Mouse (Mus musculus) brain, embryonic 14.5 days (tissue): ENCODE measurements around the gene Zbtb3. TPM values are rescaled to one million over a fixed set of nuclear protein-coding genes. Genes with fewer than 3 reads are reported as not detected.
A peak's percentile ranks its signal among the peaks of the same experiment; 100 is the strongest.

Experiments used
- DNase-seq: peaks from one replicate; pipeline ENCODE4 v3.0.0-alpha.2; 2011; ENCODE audit warnings: low read depth
- CTCF ChIP-seq: fragments of 200-500 bp; IDR thresholded peaks from 2 replicates; pipeline ENCODE4 v1.5.1; 2012; ENCODE audit warnings: inconsistent platforms, mild to moderate bottlenecking, moderate library complexity, borderline replicate concordance; ENCODE audit not compliant: insufficient read depth, insufficient read length; ENCODE audit errors: extremely low read depth
- POLR2A ChIP-seq: fragments of 200-500 bp; IDR thresholded peaks from 2 replicates; pipeline ENCODE4 v1.6.1; 2012; ENCODE audit warnings: mild to moderate bottlenecking, inconsistent platforms, borderline replicate concordance; ENCODE audit not compliant: poor library complexity, insufficient read depth, insufficient read length, severe bottlenecking; ENCODE audit errors: extremely low read depth
- polyA plus RNA-seq: library from polyadenylated mRNA; depleted of rRNA; stranded (reverse); fragments of >200 nt; gene quantifications from 2 replicates; pipeline ENCODE4 v1.2.3, GENCODE M21; 2012; rRNA removed

Gene Zbtb3
- 5.9 and 7.9 TPM in 2 replicates for polyA plus RNA-seq

DNA sequence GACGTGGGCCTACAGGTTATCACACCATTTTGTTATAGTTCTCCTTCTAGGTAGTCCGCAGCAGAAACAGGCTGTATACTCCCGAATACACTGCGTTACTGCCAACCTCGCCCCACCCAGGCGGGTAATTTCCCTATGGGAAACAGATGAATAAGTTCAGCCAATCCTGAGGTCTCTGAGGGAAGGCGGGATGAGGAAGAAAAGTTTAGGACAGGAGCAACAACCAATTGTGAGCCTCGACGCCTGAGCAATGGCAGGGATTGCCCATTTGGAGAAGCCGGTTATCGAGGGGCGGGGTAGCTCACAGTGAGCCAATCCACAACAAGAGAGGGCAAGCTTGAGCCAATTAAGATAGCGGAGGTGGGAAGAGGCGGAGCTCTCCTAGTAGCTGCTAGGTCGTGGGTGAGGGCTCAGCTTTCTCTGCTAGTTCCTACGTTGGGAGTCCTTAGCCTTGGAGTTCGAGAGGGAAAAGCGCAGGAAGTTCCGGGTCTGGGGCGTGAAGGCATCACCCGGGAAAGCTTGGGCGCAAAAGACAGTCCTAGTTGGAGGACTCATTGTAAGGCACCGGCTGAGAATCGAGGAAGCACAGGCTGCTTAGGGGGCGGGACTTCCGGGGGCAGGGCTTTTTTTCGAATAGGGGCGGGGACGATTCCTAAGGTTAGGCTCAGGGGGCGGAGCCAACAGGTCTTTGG lies at the start of gene Zbtb3:
Zbtb3 (plus strand) TSS at position 426 of the 692 bp plus-strand sequence.
- peak; percentile 100 for DNase-seq
- TF ChIP-seq POLR2A = peak; percentile 21; the same call in 1 of the 2 replicates
- TF ChIP-seq CTCF = no peak

DNA sequence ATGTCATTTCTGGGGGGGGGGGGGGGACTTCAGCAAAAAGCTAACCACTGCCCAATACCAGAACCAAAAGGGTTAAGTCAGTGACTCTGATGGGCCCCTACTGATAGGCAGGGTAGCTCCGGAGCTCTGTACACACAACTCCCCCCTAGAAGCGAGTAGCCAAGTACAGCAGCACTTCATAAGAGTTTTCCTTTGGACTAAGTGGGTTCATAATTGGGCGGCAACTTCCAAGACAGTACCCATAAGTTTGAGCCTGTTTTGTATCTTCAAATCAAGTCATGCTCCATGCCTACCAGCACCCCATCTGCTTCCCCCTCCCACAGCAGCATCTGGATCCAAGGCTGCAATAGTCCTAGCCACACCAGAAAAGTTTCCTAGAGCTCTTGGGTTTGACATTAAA lies 46.7 kb upstream of the Zbtb3 start:
- DNase-seq = no peak
- TF ChIP-seq POLR2A = no peak
- TF ChIP-seq CTCF = no peak

DNA sequence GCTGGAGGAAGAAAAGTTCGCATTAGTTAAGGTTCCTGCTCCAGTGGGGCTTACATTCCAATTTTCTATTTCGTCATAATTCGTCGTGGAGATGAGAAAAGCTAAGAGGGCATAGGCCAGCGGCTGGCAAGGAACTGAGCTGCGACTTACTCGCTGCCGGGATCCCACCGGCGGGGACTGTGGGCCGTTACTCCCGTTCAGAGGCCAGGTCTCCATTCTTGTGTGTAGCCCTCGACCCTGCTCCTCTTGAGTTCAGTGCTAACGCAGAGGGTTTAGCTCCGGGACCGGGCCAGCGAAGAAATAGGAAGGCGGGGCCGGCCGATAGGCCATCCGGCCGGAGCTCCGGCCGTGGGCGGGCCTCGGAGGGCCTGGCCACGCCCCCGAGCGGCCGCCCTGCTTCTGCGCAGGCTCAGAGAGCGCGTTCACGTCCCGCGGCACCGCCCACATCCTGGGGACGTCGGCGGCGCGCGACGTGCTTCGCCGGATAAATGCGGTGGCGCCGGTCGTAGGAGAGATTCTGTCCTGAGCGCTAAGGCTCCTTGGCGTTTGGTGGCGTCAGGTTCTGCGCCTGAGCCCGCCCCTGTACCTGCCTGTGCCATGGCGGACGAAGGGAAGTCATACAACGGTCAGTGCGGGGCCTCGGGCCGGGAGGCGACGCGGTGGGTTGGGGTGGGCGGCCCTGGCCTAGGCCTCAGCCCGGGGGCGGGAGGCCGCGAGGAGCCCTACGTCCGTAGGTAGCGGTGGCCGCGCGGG lies 45.5 kb upstream of the Zbtb3 start, which contains the start of gene Nxf1:
Nxf1 (plus strand) TSS at position 439 of the 753 bp plus-strand sequence.
- TF ChIP-seq CTCF = no peak
- peak; percentile 75 for TF ChIP-seq POLR2A
- peak; percentile 97 for DNase-seq

DNA sequence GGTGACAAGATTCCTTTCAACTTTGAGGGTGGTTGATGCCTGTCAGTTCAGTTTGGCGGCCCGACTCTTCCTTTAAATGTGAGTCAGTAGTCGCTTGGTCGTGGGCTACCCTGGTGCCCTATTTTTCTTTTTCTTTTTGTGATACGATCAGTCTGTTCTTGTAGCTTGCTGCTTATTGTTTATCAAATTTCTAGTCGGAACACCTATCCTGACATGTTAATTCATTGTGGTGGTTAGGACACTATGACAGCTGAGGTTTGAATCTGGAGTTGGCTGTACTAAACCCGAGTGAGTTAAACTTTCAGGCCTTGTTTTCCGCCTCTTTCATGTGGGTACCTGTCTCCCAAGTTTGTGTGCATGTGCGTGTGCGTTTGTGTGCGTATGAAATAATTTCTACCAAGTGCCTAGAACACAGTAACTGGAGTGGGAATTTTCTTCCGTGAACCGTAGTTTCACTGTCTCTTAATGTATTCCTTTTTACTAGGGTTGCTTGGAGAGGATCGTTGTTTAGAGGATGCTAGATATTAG lies 44.8 kb upstream of the Zbtb3 start:
- DNase-seq = no peak
- TF ChIP-seq CTCF (no peak), POLR2A (no peak)

DNA sequence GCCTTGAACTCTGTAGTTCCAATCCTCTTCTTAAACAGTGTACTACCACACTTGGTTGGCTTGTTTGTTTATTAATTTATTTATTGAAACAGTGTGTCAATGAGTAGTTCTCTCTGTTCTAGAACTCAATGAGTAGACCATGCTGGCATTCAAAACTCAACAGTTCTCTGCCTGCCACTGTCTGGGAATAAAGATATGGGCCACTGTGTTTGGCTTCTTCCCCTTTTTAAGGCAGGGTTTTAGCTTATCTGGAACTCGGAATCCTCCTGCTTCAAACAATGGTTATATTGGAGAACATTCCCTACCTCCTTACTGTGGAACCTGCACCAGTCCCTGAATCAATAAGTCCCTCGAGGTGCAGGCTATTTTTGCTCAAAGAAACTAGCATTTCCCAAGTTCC lies 43.5 kb upstream of the Zbtb3 start:
- TF ChIP-seq POLR2A (no peak), CTCF (no peak)
- DNase-seq = no peak

DNA sequence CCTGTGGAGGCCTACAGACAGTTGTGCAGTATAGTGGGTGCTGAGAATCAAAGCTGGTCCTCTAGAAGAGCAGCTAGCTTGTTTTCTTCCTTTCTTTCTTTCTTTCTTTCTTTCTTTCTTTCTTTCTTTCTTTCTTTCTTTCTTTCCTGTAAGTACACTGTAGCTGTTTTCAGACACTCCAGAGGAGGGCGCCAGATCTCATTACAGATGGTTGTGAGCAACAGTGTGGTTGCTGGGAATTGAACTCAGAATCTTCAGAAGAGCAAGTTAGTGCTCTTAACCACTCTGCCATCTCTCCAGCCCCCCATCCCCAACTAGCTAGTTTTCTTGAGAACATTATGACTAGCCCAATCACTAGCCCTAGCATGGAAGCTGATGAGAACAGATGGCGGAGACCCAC lies 41.6 kb upstream of the Zbtb3 start:
- no peak for DNase-seq
- TF ChIP-seq POLR2A (no peak), CTCF (no peak)

DNA sequence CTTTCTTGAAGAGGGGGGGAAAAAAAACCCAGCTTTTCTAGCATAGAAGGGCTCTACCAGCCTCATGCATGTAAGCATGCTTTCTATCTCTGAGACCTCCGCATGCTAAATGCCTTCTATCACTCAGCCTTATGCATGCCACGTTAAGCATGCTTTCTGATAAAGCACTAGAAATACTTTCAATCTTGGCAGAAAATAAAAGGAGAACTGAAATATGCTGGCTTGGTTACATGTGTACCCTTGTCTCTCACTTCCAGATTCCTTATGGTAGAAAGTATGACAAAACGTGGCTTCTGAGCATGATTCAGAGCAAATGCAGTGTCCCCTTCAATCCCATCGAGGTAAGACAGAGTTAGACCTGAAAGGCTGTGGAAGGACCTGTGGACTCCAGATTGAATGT lies 39.1 kb upstream of the Zbtb3 start:
- TF ChIP-seq CTCF = no peak
- no peak for TF ChIP-seq POLR2A
- DNase-seq = no peak

DNA sequence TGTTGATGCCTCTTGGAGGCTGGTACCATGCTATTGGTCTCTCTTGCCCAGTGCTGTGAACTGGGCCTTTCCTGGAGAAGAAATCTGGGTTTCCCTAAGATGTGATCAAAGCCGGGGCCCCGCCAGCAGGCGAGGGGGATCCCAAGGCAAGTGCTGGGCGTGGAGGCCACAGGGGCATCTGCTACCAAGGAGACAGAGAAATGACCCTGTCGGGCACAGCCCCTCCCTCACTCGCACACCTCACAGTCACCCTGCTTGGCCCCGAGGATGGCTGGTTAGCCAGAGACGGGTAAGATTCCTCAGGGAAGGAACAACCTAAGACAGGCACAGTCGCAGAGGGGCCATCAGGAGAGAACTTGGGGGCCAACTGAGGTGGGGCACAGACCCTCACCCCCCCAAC lies 36.8 kb upstream of the Zbtb3 start:
- TF ChIP-seq CTCF = no peak
- no peak for TF ChIP-seq POLR2A

DNA sequence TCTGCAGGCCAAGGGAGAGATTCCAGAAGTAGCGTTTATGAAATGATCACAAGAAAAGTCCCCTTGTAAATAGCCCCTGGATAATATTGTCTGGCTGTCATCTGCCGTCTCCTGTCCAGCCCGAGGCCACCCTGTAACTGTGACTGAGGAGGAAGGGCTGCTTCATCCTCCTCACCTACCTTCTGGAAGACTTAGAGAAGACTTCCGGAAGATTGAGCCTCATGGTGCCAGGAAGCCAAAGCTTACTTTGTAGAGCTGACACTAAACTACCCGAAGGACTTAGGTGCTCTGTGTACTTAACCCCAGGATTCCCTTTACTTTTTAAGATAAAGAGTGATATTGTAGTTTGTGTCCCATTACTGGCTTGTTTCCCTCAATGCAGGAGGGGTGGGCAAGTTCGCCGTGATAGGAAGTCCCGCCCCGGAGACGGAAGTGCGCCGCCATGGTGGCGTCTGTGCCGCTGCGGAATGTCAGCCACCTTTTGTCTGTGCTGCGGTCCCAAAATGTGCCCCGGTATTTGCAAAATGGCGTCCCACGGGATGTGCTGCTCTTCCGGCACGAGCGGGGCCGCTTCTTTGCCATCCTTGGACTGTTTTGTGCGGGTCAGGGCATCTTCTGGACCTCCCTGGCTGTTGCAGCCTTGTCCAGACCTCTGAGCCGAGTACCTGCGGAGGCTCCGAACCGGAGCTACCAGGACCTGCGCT lies 31.6 kb upstream of the Zbtb3 start, which contains the start of gene Tmem223:
Tmem223 (plus strand) TSS at position 430 of the 704 bp plus-strand sequence.
- TF ChIP-seq CTCF (no peak), POLR2A (peak; percentile 85; the same call in 1 of the 2 replicates)
- peak; percentile 89 for DNase-seq

More for the DNA sequence above, 36.8 kb upstream of the Zbtb3 start:
- DNase-seq = no peak

DNA sequence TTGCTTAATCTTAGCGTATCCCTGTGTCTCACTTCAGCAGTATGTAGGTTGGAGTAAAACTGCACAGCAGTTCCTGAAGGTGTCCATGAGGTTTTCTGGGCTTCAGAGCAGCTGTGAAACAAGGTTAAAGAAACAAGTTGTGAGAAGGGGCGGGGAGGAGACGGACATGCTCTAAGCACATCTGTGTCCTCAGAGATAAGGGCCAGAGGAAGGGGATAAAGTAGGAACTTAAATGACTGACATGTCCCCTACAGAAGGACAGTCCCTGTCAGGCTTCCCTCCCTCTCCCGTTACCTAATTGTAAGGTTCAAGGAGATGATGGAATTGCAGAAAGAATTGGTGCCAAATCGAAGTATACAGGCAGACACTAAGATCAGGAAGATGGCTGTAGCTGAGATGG lies 29.4 kb upstream of the Zbtb3 start:
- DNase-seq = no peak
- TF ChIP-seq POLR2A = no peak
- TF ChIP-seq CTCF = no peak

DNA sequence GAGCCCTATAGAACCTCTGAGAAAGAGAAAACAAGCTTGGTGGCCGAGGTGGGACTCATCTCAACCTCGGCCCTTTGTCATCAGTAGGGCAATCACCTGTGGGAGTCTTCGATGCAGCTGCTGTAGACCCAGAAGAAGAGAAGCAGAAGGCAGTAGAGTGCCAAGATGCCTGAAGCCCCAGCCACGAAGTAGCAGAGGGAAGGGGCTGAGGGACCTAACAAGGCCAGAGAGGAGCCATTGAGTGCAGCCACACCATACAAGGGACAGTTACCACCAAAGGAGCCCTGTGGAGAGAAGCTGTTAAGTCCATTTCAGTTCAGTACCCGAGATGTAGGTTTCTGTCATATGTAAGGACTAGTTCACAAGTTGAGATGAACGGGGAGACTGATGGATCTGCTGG lies 28.9 kb upstream of the Zbtb3 start:
- DNase-seq = no peak
- TF ChIP-seq CTCF = no peak
